Mouse (Mus musculus) mature B cell (primary cell): ENCODE data around the gene Ttyh3.

Experiments used
- in situ Hi-C: fragments of 300-500 bp; cut with MboI; formaldehyde crosslinking; loops from 2 replicates; pipeline ENCODE4 v1.14.3; 2019

Gene Ttyh3

GRCm38 (mm10) chr5:140579771-140580170 is 69.1 kb downstream of the Ttyh3 start:
- in situ Hi-C loops = no loop called here

GRCm38 (mm10) chr5:140579221-140579620 is 69.6 kb downstream of the Ttyh3 start:
- in situ Hi-C loops = no loop called here

GRCm38 (mm10) chr5:140575381-140575866 is 73.4 kb downstream of the Ttyh3 start:
- in situ Hi-C loops = no loop called here

- in situ Hi-C loops = no loop called here
Observed at GRCm38 (mm10) chr5:140572611-140573010, 76.2 kb downstream of the Ttyh3 start.

- in situ Hi-C loops = no loop called here
Observed at GRCm38 (mm10) chr5:140571673-140572072, 77.2 kb downstream of the Ttyh3 start.

- in situ Hi-C loops = no loop called here
Observed at GRCm38 (mm10) chr5:140571201-140571600, 77.6 kb downstream of the Ttyh3 start.
